Mouse (Mus musculus): ENCODE results near the gene Acsm3. TPM values are rescaled to one million over a fixed set of nuclear protein-coding genes. Genes with fewer than 3 reads are reported as not detected.

Gene Acsm3
- polyA plus RNA-seq, 1 experiment from 2014 or later, result 0.08 TPM

- DNase-seq (ENCODE audit: low spot score) (no peak), ATAC-seq (ENCODE audit: insufficient read depth, low FRiP score, low TSS enrichment) (no peak)
- Histone ChIP-seq H3K27me3 (ENCODE audit: control insufficient read depth, insufficient read depth, low read length) (no peaks in the 10 kb centered on the region), H3K36me3 (ENCODE audit: control insufficient read depth, insufficient read depth, low read length) (no peaks in the 10 kb centered on the region), H3K4me2 (ENCODE audit: low read depth) (no peak overlapping the region), H3K4me3 (ENCODE audit: low read depth, low read length) (no peak overlapping the region), H3K9me3 (ENCODE audit: control insufficient read depth, low read length) (no peaks in the 10 kb centered on the region), H3K27ac (ENCODE audit: low read depth, low read length) (no peak overlapping the region), H3K9ac (ENCODE audit: low read length) (no peak overlapping the region), H3K4me1 (ENCODE audit: control insufficient read depth, insufficient read depth, low read length) (peaks cover 2% of the 10 kb centered on the region; the same call in 1 of the 2 replicates)
- WGBS, result 97% methylated on average over 1 of the region's 1 CpGs
Measured at GRCm38 (mm10) chr7:119745869-119746268, 14.9 kb upstream of the Acsm3 start.

DNA sequence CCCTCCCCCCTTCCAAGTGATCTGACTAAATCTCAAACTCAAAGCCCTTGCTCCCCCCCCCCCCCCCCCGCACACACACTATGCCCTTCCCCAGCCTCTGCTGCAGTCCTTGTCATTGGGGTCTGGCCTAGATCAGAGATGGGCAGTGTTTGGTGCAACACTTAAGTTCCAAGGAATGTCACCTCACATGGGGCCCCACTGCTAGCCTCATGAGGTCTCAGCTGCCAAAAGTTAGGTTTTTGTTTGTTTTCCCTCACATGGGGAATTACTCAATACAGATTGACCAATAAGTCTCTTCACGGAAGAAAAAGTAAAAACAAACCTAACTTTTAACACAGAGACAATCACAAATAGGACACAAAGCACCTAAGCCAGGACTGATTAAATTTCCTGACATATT, 12.0 kb upstream of the Acsm3 start:
- Histone ChIP-seq H3K4me1 (ENCODE audit: control insufficient read depth, insufficient read depth, low read length) (peaks cover 2% of the 10 kb centered on the region; the same call in 1 of the 2 replicates), H3K4me3 (ENCODE audit: low read depth, low read length) (no peak overlapping the region), H3K27me3 (ENCODE audit: control insufficient read depth, insufficient read depth, low read length) (no peaks in the 10 kb centered on the region), H3K36me3 (ENCODE audit: control insufficient read depth, insufficient read depth, low read length) (no peaks in the 10 kb centered on the region), H3K9ac (ENCODE audit: low read length) (no peak overlapping the region), H3K27ac (ENCODE audit: low read depth, low read length) (no peak overlapping the region), H3K4me2 (ENCODE audit: low read depth) (no peak overlapping the region), H3K9me3 (ENCODE audit: control insufficient read depth, low read length) (no peaks in the 10 kb centered on the region)
- WGBS, result 79% methylated on average over 1 of the region's 2 CpGs
- DNase-seq (ENCODE audit: low spot score) (no peak), ATAC-seq (ENCODE audit: insufficient read depth, low FRiP score, low TSS enrichment) (no peak)

GRCm38 (mm10) chr7:119749942-119750341, 10.8 kb upstream of the Acsm3 start:
- H3K27ac ChIP-seq (ENCODE audit: low read depth, low read length), result no peak overlapping the region
- H3K36me3 ChIP-seq (ENCODE audit: control insufficient read depth, insufficient read depth, low read length), result no peaks in the 10 kb centered on the region
- no peak overlapping the region for H3K4me3 ChIP-seq (ENCODE audit: low read depth, low read length)
- ATAC-seq (ENCODE audit: insufficient read depth, low FRiP score, low TSS enrichment) (no peak), DNase-seq (ENCODE audit: low spot score) (no peak)
- H3K27me3 ChIP-seq (ENCODE audit: control insufficient read depth, insufficient read depth, low read length), result no peaks in the 10 kb centered on the region
- H3K4me2 ChIP-seq (ENCODE audit: low read depth), result no peak overlapping the region
- H3K4me1 ChIP-seq (ENCODE audit: control insufficient read depth, insufficient read depth, low read length), result no peaks in the 10 kb centered on the region
- no peak overlapping the region for H3K9ac ChIP-seq (ENCODE audit: low read length)
- H3K9me3 ChIP-seq (ENCODE audit: control insufficient read depth, low read length), result no peaks in the 10 kb centered on the region
- WGBS, result 75% methylated on average over 2 of the region's 2 CpGs

DNA sequence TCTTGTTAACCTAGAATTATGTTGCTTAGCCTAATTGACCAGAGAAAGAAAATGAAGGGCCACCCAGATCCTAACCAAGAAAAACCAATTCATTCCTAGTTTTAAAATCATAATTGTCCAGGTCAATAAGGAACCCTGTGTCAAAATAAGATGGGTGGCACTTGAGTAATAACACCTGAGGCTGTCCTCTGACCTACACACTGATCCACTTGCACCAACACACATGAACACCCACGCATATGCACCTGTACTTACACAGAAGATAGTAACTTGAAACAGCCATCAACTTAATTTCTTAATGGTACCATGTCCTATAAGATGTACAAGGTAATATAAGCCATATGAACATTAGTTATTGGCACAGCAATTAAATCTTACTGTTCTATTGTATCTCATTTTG, 7.0 kb upstream of the Acsm3 start:
- H3K4me3 ChIP-seq (ENCODE audit: low read depth, low read length), result no peak overlapping the region
- H3K27ac ChIP-seq (ENCODE audit: low read depth, low read length), result no peak overlapping the region
- no peak overlapping the region for H3K9ac ChIP-seq (ENCODE audit: low read length)
- no peaks in the 10 kb centered on the region for H3K4me1 ChIP-seq (ENCODE audit: control insufficient read depth, insufficient read depth, low read length)
- WGBS, result 91% methylated on average over 1 of the region's 1 CpGs
- no peaks in the 10 kb centered on the region for H3K36me3 ChIP-seq (ENCODE audit: control insufficient read depth, insufficient read depth, low read length)
- DNase-seq (ENCODE audit: low spot score) (no peak), ATAC-seq (ENCODE audit: insufficient read depth, low FRiP score, low TSS enrichment) (no peak)
- H3K27me3 ChIP-seq (ENCODE audit: control insufficient read depth, insufficient read depth, low read length), result no peaks in the 10 kb centered on the region
- no peak overlapping the region for H3K4me2 ChIP-seq (ENCODE audit: low read depth)
- no peaks in the 10 kb centered on the region for H3K9me3 ChIP-seq (ENCODE audit: control insufficient read depth, low read length)

- H3K4me2 ChIP-seq (ENCODE audit: low read depth), result no peak overlapping the region
- ATAC-seq (ENCODE audit: insufficient read depth, low FRiP score, low TSS enrichment) (no peak), DNase-seq (ENCODE audit: low spot score) (no peak)
- H3K4me1 ChIP-seq (ENCODE audit: control insufficient read depth, insufficient read depth, low read length), result no peaks in the 10 kb centered on the region
- no peak overlapping the region for H3K4me3 ChIP-seq (ENCODE audit: low read depth, low read length)
- no peaks in the 10 kb centered on the region for H3K36me3 ChIP-seq (ENCODE audit: control insufficient read depth, insufficient read depth, low read length)
- no peaks in the 10 kb centered on the region for H3K9me3 ChIP-seq (ENCODE audit: control insufficient read depth, low read length)
- H3K27ac ChIP-seq (ENCODE audit: low read depth, low read length), result no peak overlapping the region
- no peaks in the 10 kb centered on the region for H3K27me3 ChIP-seq (ENCODE audit: control insufficient read depth, insufficient read depth, low read length)
- 62% methylated on average over 4 of the region's 4 CpGs for WGBS
- no peak overlapping the region for H3K9ac ChIP-seq (ENCODE audit: low read length)
Measured at GRCm38 (mm10) chr7:119762166-119762697, 1.5 kb downstream of the Acsm3 start.

DNA sequence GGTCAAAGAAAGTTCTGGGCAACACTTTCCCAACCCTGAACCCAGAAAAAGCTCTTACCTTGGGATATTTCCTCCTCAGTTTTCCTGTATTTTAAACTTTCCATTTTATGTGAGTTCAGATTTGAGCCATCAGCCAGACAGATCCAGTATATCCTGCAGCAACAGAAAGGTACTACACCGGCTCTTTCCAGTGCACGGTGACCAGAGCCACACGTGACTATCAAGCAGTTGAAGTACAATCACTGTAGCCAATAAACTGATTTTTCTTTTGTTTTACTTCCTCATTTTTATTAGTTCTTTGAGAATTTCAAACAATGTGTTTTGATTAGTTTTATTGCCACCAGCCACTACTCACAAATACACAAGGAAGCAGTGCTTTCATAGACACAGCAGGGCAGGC, 3.7 kb downstream of the Acsm3 start:
- DNase-seq (ENCODE audit: low spot score), result no peak
- WGBS, result 77% methylated on average over 3 of the region's 3 CpGs
- no peaks in the 10 kb centered on the region for H3K4me1 ChIP-seq (ENCODE audit: control insufficient read depth, insufficient read depth, low read length)

DNA sequence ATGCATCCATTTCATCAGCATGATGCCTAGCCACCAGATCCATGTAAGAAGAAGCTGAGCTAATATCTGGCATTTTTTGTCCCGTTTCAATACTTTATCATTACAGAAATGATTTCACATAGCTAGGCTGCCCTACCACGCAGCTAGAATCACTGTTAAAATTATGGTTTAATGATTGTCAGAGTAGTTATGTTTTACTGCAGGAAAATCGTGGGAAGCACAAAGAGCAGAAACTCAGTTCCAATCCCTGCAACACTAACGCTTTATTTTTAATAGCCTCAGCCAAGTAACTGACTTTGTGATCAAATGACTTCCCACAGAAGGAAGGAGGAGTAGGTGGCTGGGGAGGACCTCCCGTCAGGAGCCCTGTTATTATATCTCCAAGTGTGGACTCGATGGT, 6.3 kb downstream of the Acsm3 start:
- no peak overlapping the region for H3K4me3 ChIP-seq (ENCODE audit: low read depth, low read length)
- no peaks in the 10 kb centered on the region for H3K4me1 ChIP-seq (ENCODE audit: control insufficient read depth, insufficient read depth, low read length)
- DNase-seq (ENCODE audit: low spot score) (no peak), ATAC-seq (ENCODE audit: insufficient read depth, low FRiP score, low TSS enrichment) (no peak)
- no peaks in the 10 kb centered on the region for H3K9me3 ChIP-seq (ENCODE audit: control insufficient read depth, low read length)
- no peak overlapping the region for H3K4me2 ChIP-seq (ENCODE audit: low read depth)
- no peak overlapping the region for H3K9ac ChIP-seq (ENCODE audit: low read length)
- no peaks in the 10 kb centered on the region for H3K36me3 ChIP-seq (ENCODE audit: control insufficient read depth, insufficient read depth, low read length)
- no peak overlapping the region for H3K27ac ChIP-seq (ENCODE audit: low read depth, low read length)
- 88% methylated on average over 6 of the region's 6 CpGs for WGBS
- H3K27me3 ChIP-seq (ENCODE audit: control insufficient read depth, insufficient read depth, low read length), result no peaks in the 10 kb centered on the region

More for the DNA sequence above, 3.7 kb downstream of the Acsm3 start:
- no peak overlapping the region for H3K4me2 ChIP-seq (ENCODE audit: low read depth)
- no peaks in the 10 kb centered on the region for H3K36me3 ChIP-seq (ENCODE audit: control insufficient read depth, insufficient read depth, low read length)
- no peaks in the 10 kb centered on the region for H3K9me3 ChIP-seq (ENCODE audit: control insufficient read depth, low read length)
- H3K9ac ChIP-seq (ENCODE audit: low read length), result no peak overlapping the region
- no peak overlapping the region for H3K4me3 ChIP-seq (ENCODE audit: low read depth, low read length)
- no peaks in the 10 kb centered on the region for H3K27me3 ChIP-seq (ENCODE audit: control insufficient read depth, insufficient read depth, low read length)
- no peak overlapping the region for H3K27ac ChIP-seq (ENCODE audit: low read depth, low read length)
- ATAC-seq (ENCODE audit: insufficient read depth, low FRiP score, low TSS enrichment), result no peak

DNA sequence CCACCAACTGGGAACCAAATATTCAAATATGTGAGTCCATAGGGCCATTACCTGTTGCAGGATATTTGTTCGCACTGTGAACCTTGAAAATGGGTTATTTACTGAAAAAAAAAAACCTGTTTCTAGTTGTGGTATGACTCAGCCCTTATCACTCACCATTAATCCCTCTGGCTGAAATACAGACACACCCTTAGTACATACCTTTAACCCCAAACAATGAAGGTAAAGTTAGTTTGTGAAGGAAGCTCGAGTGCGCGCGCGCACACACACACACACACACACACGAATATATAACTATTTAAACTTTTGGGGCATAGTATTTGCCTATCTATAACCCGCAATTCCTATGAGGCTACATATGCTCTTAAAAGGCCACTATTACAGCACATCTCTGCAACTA, 9.2 kb downstream of the Acsm3 start:
- Histone ChIP-seq H3K4me1 (ENCODE audit: control insufficient read depth, insufficient read depth, low read length) (no peaks in the 10 kb centered on the region), H3K9me3 (ENCODE audit: control insufficient read depth, low read length) (no peaks in the 10 kb centered on the region), H3K9ac (ENCODE audit: low read length) (no peak overlapping the region), H3K36me3 (ENCODE audit: control insufficient read depth, insufficient read depth, low read length) (no peaks in the 10 kb centered on the region), H3K27ac (ENCODE audit: low read depth, low read length) (no peak overlapping the region), H3K4me2 (ENCODE audit: low read depth) (no peak overlapping the region), H3K4me3 (ENCODE audit: low read depth, low read length) (no peak overlapping the region), H3K27me3 (ENCODE audit: control insufficient read depth, insufficient read depth, low read length) (no peaks in the 10 kb centered on the region)
- ATAC-seq (ENCODE audit: insufficient read depth, low FRiP score, low TSS enrichment), result no peak
- no peak for DNase-seq (ENCODE audit: low spot score)
- WGBS, result 96% methylated on average over 8 of the region's 8 CpGs

- H3K4me2 ChIP-seq (ENCODE audit: low read depth), result no peak overlapping the region
- 96% methylated on average over 2 of the region's 2 CpGs for WGBS
- no peak overlapping the region for H3K27ac ChIP-seq (ENCODE audit: low read depth, low read length)
- ATAC-seq (ENCODE audit: insufficient read depth, low FRiP score, low TSS enrichment) (no peak), DNase-seq (ENCODE audit: low spot score) (no peak)
- H3K9me3 ChIP-seq (ENCODE audit: control insufficient read depth, low read length), result no peaks in the 10 kb centered on the region
- no peaks in the 10 kb centered on the region for H3K4me1 ChIP-seq (ENCODE audit: control insufficient read depth, insufficient read depth, low read length)
- no peak overlapping the region for H3K9ac ChIP-seq (ENCODE audit: low read length)
- no peak overlapping the region for H3K4me3 ChIP-seq (ENCODE audit: low read depth, low read length)
- no peaks in the 10 kb centered on the region for H3K27me3 ChIP-seq (ENCODE audit: control insufficient read depth, insufficient read depth, low read length)
- H3K36me3 ChIP-seq (ENCODE audit: control insufficient read depth, insufficient read depth, low read length), result peaks cover 5% of the 10 kb centered on the region
Measured at GRCm38 (mm10) chr7:119783453-119783852, 22.7 kb downstream of the Acsm3 start.
